Mouse (Mus musculus) myocyte (in vitro differentiated cells): ENCODE measurements around the gene Ankrd2.

Experiments
- E2F4 ChIP-seq: IDR thresholded peaks from one replicate; pipeline ENCODE4 v1.6.1; 2011; ENCODE audit warnings: mild to moderate bottlenecking, control low read depth, moderate library complexity; ENCODE audit not compliant: insufficient read depth
- MAX ChIP-seq: IDR thresholded peaks from one replicate; pipeline ENCODE4 v1.6.1; 2011; ENCODE audit warnings: low read depth, mild to moderate bottlenecking, control low read depth
- MYOG ChIP-seq, 3 experiments: IDR thresholded peaks; one replicate each; pipeline ENCODE4 v1.6.1; 2011; ENCODE audit warnings: control low read depth in 2 of 3, low read depth in 2 of 3, mild to moderate bottlenecking in 2 of 3; ENCODE audit not compliant: insufficient read length in 2 of 3, control insufficient read depth in 1 of 3, insufficient read depth in 1 of 3
- SRF ChIP-seq: IDR thresholded peaks from one replicate; pipeline ENCODE4 v1.6.1; 2011; ENCODE audit warnings: low read depth; ENCODE audit not compliant: control insufficient read depth, insufficient read length
- TCF12 ChIP-seq: IDR thresholded peaks from one replicate; pipeline ENCODE4 v1.6.1; 2011; ENCODE audit warnings: mild to moderate bottlenecking, control low read depth; ENCODE audit not compliant: poor library complexity, insufficient read depth, severe bottlenecking
- USF1 ChIP-seq: IDR thresholded peaks from one replicate; pipeline ENCODE4 v1.6.1; 2011; ENCODE audit warnings: low read depth, mild to moderate bottlenecking, control low read depth, moderate library complexity

DNA sequence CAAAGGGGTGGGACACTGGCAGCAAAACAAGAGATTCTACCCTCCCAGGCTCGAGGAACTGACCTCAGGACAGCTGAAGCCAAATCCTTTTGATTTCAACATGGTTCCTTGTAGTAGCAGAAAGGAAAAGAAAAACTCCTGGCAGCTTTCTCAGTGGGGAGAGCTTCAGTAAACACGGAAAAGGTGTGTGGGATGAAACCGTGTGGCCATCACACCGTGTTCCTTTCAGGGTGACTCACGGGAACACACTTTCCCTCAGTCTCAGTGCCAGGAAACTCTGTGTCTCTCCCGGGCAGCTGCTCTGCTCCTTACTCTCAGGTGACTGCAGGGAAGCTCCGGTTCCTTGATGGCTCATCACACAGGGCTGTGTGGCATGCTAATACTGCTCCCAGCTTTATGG is 22.6 kb downstream of the Ankrd2 start:
- TF ChIP-seq TCF12 (no peak), USF1 (no peak), SRF (no peak), E2F4 (no peak), MAX (no peak), MYOG (IDR thresholded peaks at IDR 0.05; ENCODE audit: control insufficient read depth in 1 of 3, insufficient read depth in 1 of 3, insufficient read length in 2 of 3, low read depth in 2 of 3) (no peak)
